Mouse (Mus musculus) heart, embryonic 12.5 days (tissue): ENCODE results near the gene Eif3i. TPM values are rescaled to one million over a fixed set of nuclear protein-coding genes. Genes with fewer than 3 reads are reported as not detected.

ENCODE experiments used
- ATAC-seq: fragments of 200-750 bp; cut with Nextera tagmentation; 2 replicates; pipeline ENCODE4 v1.8.0; 2017; ENCODE audit warnings: moderate TSS enrichment, moderate library complexity; ENCODE audit not compliant: insufficient number of reproducible peaks, low FRiP score
- H3K27ac ChIP-seq: fragments of 300-500 bp; sonication (generic); 2 replicates; pipeline ENCODE4 v1.5.1; 2016; ENCODE audit warnings: mild to moderate bottlenecking, moderate library complexity; ENCODE audit not compliant: poor library complexity, severe bottlenecking
- H3K27me3 ChIP-seq: fragments of 300-500 bp; sonication (generic); replicated peaks from 2 replicates; pipeline ENCODE4 v1.6.1; 2016; ENCODE audit warnings: mild to moderate bottlenecking, moderate library complexity
- H3K36me3 ChIP-seq: fragments of 300-500 bp; sonication (generic); 2 replicates; pipeline ENCODE4 v1.6.1; 2016; ENCODE audit warnings: mild to moderate bottlenecking, moderate library complexity
- H3K4me1 ChIP-seq: fragments of 300-500 bp; sonication (generic); replicated peaks from 2 replicates; pipeline ENCODE4 v1.6.1; 2016; ENCODE audit warnings: mild to moderate bottlenecking
- H3K4me2 ChIP-seq: fragments of 300-500 bp; sonication (generic); 2 replicates; pipeline ENCODE4 v1.6.1; 2016; ENCODE audit warnings: mild to moderate bottlenecking, moderate library complexity
- H3K4me3 ChIP-seq: fragments of 300-500 bp; sonication (generic); 2 replicates; pipeline ENCODE4 v1.5.1; 2016; ENCODE audit warnings: mild to moderate bottlenecking
- H3K9ac ChIP-seq: fragments of 300-500 bp; sonication (generic); 2 replicates; pipeline ENCODE4 v1.6.1; 2016; ENCODE audit warnings: mild to moderate bottlenecking, moderate library complexity
- H3K9me3 ChIP-seq: fragments of 300-500 bp; sonication (generic); replicated peaks from 2 replicates; pipeline ENCODE4 v1.6.1; 2016; ENCODE audit warnings: mild to moderate bottlenecking, moderate library complexity
- WGBS: fragments of 180-500 bp; shearing (Covaris S2); methylation state at CpG from one replicate; pipeline ENCODE4 v1.1.7; 2016; 5-methylcytosine and 5-hydroxymethylcytosine counted together
- polyA plus RNA-seq: library from polyadenylated mRNA; unstranded; fragments of >200 nt; fragmentation: Nextera tagmentation; extraction: Ambion mirVana; gene quantifications from 2 replicates; pipeline ENCODE4 v1.2.1, GENCODE M21; 2016

The Eif3i gene
- polyA plus RNA-seq, 1 experiment from 2014 or later: 156 TPM

DNA sequence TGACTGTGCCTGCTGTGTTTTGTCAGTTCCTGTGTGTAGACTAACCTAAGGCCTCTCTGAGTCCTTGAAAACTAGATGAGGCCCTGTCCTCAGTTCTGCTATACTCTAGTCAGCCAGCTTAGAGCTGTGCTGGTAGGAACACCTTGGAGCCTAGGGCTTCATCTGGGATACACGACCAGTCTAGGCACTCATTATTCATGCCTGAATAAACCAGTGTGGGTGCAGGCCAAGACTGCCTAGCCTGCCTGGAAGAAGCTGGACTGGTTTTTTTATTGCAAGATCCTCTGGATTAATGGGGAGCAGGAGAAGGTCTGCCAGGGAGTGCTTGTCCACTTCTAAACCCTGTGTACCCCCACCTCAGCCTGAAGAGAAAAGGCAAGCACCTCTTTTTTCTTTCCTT is 13.5 kb downstream of the Eif3i start:
- Histone ChIP-seq H3K4me1 (peaks cover 5% of the 10 kb centered on the region), H3K9ac (no peak overlapping the region), H3K9me3 (no peaks in the 10 kb centered on the region), H3K36me3 (peaks cover 19% of the 10 kb centered on the region), H3K27me3 (no peaks in the 10 kb centered on the region), H3K4me3 (no peak overlapping the region), H3K4me2 (no peak overlapping the region), H3K27ac (no peak overlapping the region)
- 55% methylated on average over 1 of the region's 1 CpGs for WGBS
- ATAC-seq: no peak

DNA sequence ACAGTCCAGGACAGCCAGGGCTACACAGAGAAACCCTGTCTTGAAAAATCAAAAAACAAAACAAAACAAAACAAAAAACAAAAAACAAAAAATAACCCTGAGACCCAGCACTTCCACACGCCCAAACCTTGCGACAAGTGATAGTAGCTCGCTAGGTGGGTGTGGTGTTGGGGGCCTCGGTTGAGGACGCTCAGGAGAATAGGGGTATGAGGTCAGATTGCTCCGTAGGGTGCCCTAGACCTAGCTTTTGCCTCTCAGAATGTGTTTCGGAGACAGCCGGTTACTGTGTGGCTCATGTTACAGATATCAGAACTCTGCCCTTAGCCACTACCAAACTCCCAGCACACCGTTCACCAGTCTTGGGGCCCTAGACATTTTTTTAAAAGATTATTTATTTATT is 14.7 kb downstream of the Eif3i start:
- Histone ChIP-seq H3K27ac (no peak overlapping the region), H3K36me3 (peaks cover 8% of the 10 kb centered on the region), H3K9ac (peak overlapping the region; percentile 63; the same call in 1 of the 2 replicates), H3K4me2 (peak overlapping the region; percentile 68), H3K9me3 (no peaks in the 10 kb centered on the region), H3K4me3 (peak overlapping the region; percentile 51; the same call in 1 of the 2 replicates), H3K4me1 (peaks cover 5% of the 10 kb centered on the region), H3K27me3 (no peaks in the 10 kb centered on the region)
- ATAC-seq: 0 out of 2 replicates have a peak, but pooled peaks have one; percentile 16
- WGBS: 76% methylated on average over 9 of the region's 9 CpGs

DNA sequence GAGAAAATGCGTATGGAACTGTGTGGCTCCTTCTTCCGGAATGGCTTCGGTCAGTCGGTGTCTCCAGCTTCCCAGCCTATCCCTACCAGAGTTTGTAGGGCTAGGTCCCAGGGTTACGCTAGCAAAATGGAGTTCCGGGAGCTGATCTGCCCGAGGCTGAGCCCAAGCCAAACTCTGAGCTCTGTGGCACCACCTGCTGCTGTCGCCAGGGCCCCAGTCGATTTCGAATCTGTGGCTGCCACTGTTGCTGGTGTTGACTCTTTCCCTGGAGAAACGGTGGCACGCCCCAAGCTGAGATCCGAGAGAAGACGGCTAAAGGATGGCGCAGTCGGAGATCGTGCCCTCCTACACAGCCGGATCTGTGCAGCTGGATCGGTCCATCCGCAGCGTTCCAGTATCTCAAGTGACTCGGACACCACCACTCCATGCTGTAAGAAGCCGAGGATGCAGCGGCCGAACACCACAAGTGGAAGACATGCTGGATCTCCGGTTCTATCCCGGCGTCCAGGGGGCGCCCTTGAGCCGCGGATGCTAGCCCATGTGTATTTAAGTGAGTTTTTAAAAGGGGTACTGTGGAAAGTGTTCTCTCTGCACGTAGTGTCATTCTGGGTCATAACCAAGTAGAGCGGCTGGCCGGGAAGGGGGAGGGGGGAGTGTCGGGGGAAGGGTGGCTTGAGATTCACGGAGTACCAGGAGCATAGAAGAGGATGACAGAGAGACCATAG is 15.4 kb downstream of the Eif3i start:
- Histone ChIP-seq H3K4me2 (peak overlapping the region; percentile 68), H3K4me3 (peak overlapping the region; percentile 51), H3K27ac (peak overlapping the region; percentile 26; the same call in 1 of the 2 replicates), H3K9me3 (no peaks in the 10 kb centered on the region), H3K4me1 (peaks cover 8% of the 10 kb centered on the region), H3K36me3 (peaks cover under 1% of the 10 kb centered on the region; the same call in 1 of the 2 replicates), H3K9ac (peak overlapping the region; percentile 63), H3K27me3 (no peaks in the 10 kb centered on the region)
- peak; percentile 82 for ATAC-seq
- whole genome bisulfite sequencing: 1% methylated on average over 36 of the region's 36 CpGs

DNA sequence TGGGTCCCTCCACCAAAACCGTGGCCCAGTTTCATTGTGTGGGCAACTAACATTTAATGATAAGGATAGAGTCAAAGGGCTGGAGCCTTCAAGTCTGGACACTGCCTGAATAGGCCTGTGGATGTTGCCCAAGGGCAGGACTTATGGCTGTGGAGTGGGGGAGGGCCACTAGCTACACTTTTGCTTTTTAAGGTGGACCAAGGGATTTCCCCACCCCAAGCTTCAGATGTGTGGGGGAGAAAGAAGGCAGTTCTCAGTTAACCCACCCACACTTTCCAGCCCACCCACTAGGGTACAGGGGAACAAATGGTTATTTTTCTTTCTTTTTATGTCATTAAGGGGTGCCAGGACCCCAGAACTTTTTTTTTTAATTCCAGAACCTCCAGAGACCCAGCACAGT is 16.1 kb downstream of the Eif3i start:
- peaks cover 10% of the 10 kb centered on the region for H3K4me1 ChIP-seq
- no peak for ATAC-seq
- WGBS: 61% methylated on average over 1 of the region's 1 CpGs
- H3K27ac ChIP-seq: no peak overlapping the region
- peak overlapping the region; percentile 63; the same call in 1 of the 2 replicates for H3K9ac ChIP-seq
- peak overlapping the region; percentile 68 for H3K4me2 ChIP-seq
- H3K27me3 ChIP-seq: no peaks in the 10 kb centered on the region
- H3K9me3 ChIP-seq: no peaks in the 10 kb centered on the region
- no peaks in the 10 kb centered on the region for H3K36me3 ChIP-seq
- peak overlapping the region; percentile 51; the same call in 1 of the 2 replicates for H3K4me3 ChIP-seq

DNA sequence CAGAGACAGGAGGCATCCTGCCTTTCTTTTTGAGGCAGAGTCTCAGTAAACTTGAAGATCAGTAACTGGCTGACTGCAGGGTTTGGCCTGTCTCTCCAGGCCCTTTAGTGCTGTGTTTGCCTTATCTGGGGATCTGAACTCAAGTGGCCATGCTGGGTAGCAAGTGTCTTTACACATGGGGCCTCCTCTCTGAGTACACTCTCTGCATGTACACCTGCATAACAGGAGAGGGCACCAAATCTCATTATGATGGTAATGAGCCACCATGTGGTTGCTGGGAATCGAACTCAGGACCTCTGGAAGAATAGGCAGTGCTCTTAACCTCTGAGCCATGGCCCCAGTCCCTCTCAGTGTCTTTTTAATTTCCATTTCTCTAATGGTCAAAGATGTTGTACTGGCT is 18.2 kb downstream of the Eif3i start:
- ATAC-seq: no peak
- H3K36me3 ChIP-seq: no peaks in the 10 kb centered on the region
- H3K9me3 ChIP-seq: no peaks in the 10 kb centered on the region
- no peak overlapping the region for H3K4me2 ChIP-seq
- peaks cover 10% of the 10 kb centered on the region for H3K4me1 ChIP-seq
- no peak overlapping the region for H3K9ac ChIP-seq
- H3K4me3 ChIP-seq: no peak overlapping the region
- no peaks in the 10 kb centered on the region for H3K27me3 ChIP-seq
- 76% methylated on average over 1 of the region's 1 CpGs for WGBS
- H3K27ac ChIP-seq: no peak overlapping the region

DNA sequence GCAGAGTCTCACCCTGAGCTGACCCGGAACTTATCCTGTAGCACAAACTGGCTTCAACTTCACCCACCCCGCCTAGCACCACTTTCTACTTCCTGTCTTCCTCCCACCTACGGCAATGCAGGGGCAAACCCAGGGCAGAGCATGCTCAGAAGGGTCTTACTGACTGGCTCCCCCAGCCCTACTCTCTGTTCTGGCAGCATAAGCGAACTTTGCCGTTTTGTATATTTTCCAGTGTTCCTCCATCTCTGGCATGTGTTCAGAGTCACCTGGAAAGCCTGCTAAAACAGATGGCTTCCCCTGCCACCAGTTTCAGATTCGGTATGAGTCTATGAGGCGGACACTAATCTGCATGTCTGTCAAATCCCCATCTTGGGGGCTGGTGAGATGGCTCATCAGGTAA is 20.1 kb downstream of the Eif3i start:
- no peak overlapping the region for H3K4me3 ChIP-seq
- H3K9me3 ChIP-seq: no peaks in the 10 kb centered on the region
- ATAC-seq: no peak
- peak overlapping the region; percentile 37; the same call in 1 of the 2 replicates for H3K27ac ChIP-seq
- H3K4me1 ChIP-seq: peaks cover 12% of the 10 kb centered on the region
- no peak overlapping the region for H3K9ac ChIP-seq
- H3K4me2 ChIP-seq: no peak overlapping the region
- 59% methylated on average over 7 of the region's 7 CpGs for WGBS
- no peaks in the 10 kb centered on the region for H3K27me3 ChIP-seq
- no peaks in the 10 kb centered on the region for H3K36me3 ChIP-seq

DNA sequence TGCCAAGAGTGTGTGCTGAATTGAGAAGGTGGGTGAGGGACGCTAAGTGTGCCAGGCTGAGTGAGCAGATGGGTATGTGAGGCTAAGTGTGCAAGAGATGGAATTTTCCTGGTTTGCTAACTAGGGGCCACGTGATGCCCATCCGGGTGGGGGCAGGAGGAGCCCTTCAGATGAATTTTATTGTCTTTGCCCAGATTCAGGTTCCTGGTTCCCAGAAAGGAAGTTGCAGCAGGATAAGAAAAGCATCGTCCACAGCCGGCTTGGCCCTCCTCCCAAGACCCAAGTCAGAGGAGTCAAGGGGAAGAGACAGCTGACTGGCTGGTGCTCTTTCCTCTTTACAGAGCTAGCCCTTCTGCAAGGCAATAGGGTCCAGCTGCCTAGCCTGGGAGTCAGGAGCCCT is 22.0 kb downstream of the Eif3i start, which contains the start of gene Fam167b:
TSS of gene Fam167b (minus strand) at position 84 of the 400 bp plus-strand sequence.
- H3K4me3 ChIP-seq: 0 out of 2 replicates have a peak within 1 kb of the TSS, but pooled peaks have one; percentile 9
- ATAC-seq: no peak

DNA sequence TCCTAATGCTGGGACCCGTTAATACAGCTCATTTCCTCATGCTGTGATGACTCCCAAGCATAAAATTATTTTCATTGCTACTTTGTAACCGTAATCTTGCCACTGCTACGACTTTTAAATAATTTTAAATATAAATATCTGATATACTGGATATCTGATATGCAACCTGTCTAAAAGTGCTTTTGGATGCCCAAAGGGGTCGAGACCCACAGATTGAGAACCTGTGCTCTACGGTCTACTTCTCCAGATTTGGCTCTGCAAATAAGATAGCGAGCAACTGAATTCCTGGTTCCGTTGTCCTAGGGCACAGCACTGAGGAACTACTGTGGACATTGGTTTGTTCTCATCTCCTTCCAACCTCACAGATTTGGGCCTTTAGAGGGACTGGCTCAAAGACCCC is 22.8 kb downstream of the Eif3i start:
- no peak overlapping the region for H3K4me3 ChIP-seq
- WGBS: 73% methylated on average over 7 of the region's 7 CpGs
- H3K27ac ChIP-seq: no peak overlapping the region
- H3K4me1 ChIP-seq: peaks cover 16% of the 10 kb centered on the region
- H3K9ac ChIP-seq: no peak overlapping the region
- no peaks in the 10 kb centered on the region; the same call in 1 of the 2 replicates for H3K27me3 ChIP-seq
- no peaks in the 10 kb centered on the region for H3K9me3 ChIP-seq
- peak overlapping the region; percentile 7; the same call in 1 of the 2 replicates for H3K4me2 ChIP-seq
- no peaks in the 10 kb centered on the region for H3K36me3 ChIP-seq
- ATAC-seq: no peak

More for the DNA sequence above, 22.0 kb downstream of the Eif3i start, which contains the start of gene Fam167b:
- Histone ChIP-seq H3K27me3 (no peaks in the 10 kb centered on the region), H3K4me2 (peak within 1 kb of the TSS; percentile 30), H3K36me3 (no peaks in the 10 kb centered on the region), H3K27ac (peak within 1 kb of the TSS; percentile 56), H3K9me3 (no peaks in the 10 kb centered on the region), H3K9ac (no peak within 1 kb of the TSS), H3K4me1 (peaks cover 12% of the 10 kb centered on the region)
- 57% methylated on average over 5 of the region's 5 CpGs for WGBS

DNA sequence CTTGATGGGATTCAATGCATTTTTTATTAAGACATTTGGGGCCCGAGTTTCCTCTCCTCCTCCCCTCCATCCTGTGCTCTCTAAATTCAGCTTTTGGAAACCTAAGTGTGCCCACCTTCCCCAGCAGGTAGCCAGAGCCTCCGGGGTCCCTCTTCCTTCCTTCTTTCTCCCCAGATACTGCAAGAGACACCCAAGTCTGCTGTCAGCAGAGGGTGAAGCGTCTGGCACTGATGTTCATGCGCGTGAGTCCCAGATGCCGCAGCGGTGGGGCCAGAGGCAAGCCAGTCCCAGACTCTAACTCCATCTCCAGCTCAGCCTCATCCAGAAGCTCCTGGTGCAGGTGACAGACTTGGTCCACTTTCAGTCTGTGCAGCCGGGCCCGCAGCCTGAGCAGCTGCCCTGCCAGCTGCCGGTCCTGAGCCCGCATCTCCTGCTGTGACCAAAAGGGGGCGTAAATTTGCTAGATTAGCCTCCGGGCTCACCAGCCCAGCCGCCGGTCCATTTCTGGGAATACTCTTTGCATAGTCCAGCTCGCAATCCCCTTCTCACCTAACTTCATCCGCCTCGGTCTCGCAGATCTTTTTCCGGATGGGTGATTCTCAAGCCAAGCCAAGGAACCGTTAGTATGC is 23.5 kb downstream of the Eif3i start:
- Histone ChIP-seq H3K4me2 (peak overlapping the region; percentile 30), H3K27ac (no peak overlapping the region), H3K36me3 (no peaks in the 10 kb centered on the region), H3K4me1 (peaks cover 16% of the 10 kb centered on the region), H3K4me3 (peak overlapping the region; percentile 9; the same call in 1 of the 2 replicates), H3K27me3 (no peaks in the 10 kb centered on the region; the same call in 1 of the 2 replicates), H3K9me3 (no peaks in the 10 kb centered on the region), H3K9ac (no peak overlapping the region)
- no peak for ATAC-seq
- WGBS: 32% methylated on average over 21 of the region's 21 CpGs

DNA sequence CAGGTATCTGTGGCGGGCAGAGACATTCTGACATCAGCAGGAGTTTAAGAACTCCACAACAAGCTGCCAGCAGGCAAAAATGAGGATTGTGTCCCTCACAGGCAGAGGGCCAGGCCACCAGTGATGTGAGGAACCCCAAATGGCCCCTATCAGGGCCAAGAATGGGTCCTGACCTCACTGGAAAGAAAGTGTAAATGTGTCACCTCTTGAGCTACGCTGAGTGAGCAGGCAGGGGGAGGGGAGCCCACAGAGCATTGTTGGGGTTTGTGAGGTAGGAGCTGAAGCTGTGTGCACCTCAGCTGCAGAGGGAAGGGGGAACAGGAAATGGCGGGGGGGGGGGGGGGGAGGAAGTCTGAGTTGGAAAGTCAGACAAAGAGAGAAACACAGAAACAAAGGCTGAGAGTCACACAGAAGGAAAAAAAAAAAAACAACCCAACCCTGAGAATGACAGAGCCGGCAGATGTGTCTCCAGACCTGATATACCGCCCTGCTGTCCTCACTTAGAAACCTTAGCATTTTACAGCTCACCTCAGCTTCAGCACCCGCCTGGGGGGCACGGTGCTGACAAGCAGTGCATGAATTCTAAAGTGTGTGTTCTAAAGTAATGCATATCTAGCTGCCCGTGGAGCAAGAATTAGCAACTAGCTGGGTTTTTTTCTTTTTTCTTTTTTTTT is 25.1 kb downstream of the Eif3i start:
- peak; percentile 56 for ATAC-seq

DNA sequence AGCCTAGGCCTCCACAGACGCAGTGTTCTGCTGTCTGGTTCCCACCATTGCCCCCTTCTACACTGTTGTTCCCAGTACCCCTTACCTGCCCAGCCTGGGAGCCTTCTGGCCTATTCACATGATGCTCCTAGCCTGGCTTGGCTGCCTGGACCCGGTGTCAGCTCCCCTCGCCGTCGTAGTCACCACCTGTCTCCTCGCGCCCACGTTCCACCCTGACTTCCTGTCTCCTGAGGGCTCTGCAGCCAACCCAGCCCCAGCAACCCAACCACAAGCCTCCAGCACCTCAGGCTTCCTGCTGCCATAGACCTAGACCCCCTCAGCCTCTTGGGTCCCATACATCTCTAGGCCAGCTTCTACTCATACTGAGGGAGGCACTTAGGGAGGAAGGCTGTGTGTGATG is 27.0 kb downstream of the Eif3i start, which contains the start of gene Lck:
TSS of gene Lck (minus strand) at position 212 of the 400 bp plus-strand sequence.
- Histone ChIP-seq H3K9ac (no peak within 1 kb of the TSS), H3K9me3 (no peaks in the 10 kb centered on the region), H3K4me2 (no peak within 1 kb of the TSS), H3K36me3 (no peaks in the 10 kb centered on the region), H3K27ac (peak within 1 kb of the TSS; percentile 34), H3K4me1 (peaks cover 11% of the 10 kb centered on the region), H3K27me3 (no peaks in the 10 kb centered on the region; the same call in 1 of the 2 replicates), H3K4me3 (no peak within 1 kb of the TSS)
- 89% methylated on average over 8 of the region's 8 CpGs for WGBS
- ATAC-seq: no peak

More for the DNA sequence above, 25.1 kb downstream of the Eif3i start:
- H3K4me2 ChIP-seq: no peak overlapping the region; the same call in 1 of the 2 replicates
- no peaks in the 10 kb centered on the region for H3K9me3 ChIP-seq
- WGBS: 34% methylated on average over 7 of the region's 8 CpGs
- no peak overlapping the region for H3K4me3 ChIP-seq
- peak overlapping the region; percentile 41 for H3K27ac ChIP-seq
- no peaks in the 10 kb centered on the region for H3K36me3 ChIP-seq
- H3K9ac ChIP-seq: no peak overlapping the region
- H3K4me1 ChIP-seq: peaks cover 15% of the 10 kb centered on the region
- H3K27me3 ChIP-seq: no peaks in the 10 kb centered on the region; the same call in 1 of the 2 replicates
